Mouse (Mus musculus) heart, embryonic 16.5 days (tissue): ENCODE results near the gene Tcf15. TPM values are rescaled to one million over a fixed set of nuclear protein-coding genes. Genes with fewer than 3 reads are reported as not detected.

Experiments
- ATAC-seq: fragments of 200-750 bp; cut with Nextera tagmentation; replicated peaks from 2 replicates; pipeline ENCODE4 v1.8.0; 2017; ENCODE audit warnings: moderate number of reproducible peaks; ENCODE audit not compliant: insufficient read depth, low FRiP score; ENCODE audit errors: extremely low read depth
- H3K27ac ChIP-seq: fragments of 300-500 bp; sonication (generic); 2 replicates; pipeline ENCODE4 v1.5.1; 2014; ENCODE audit warnings: mild to moderate bottlenecking, low read length, control low read depth, moderate library complexity
- H3K27me3 ChIP-seq: fragments of 300-500 bp; sonication (generic); 2 replicates; pipeline ENCODE4 v1.6.1; 2014; ENCODE audit warnings: low read length, mixed read lengths; ENCODE audit not compliant: control insufficient read depth, insufficient read depth
- H3K36me3 ChIP-seq: fragments of 300-500 bp; sonication (generic); 2 replicates; pipeline ENCODE4 v1.6.1; 2014; ENCODE audit not compliant: control insufficient read depth, insufficient read depth
- H3K4me1 ChIP-seq: fragments of 300-500 bp; sonication (generic); 2 replicates; pipeline ENCODE4 v1.6.1; 2014; ENCODE audit warnings: low read length, mixed read lengths; ENCODE audit not compliant: control insufficient read depth, insufficient read depth
- H3K4me2 ChIP-seq: fragments of 300-500 bp; sonication (generic); 2 replicates; pipeline ENCODE4 v1.6.1; 2014; ENCODE audit warnings: low read depth, mild to moderate bottlenecking, control low read depth, low read length
- H3K4me3 ChIP-seq: fragments of 300-500 bp; sonication (generic); 2 replicates; pipeline ENCODE4 v1.5.1; 2014; ENCODE audit warnings: mild to moderate bottlenecking, control low read depth, low read length
- H3K9ac ChIP-seq: fragments of 300-500 bp; sonication (generic); 2 replicates; pipeline ENCODE4 v1.6.1; 2014; ENCODE audit warnings: low read length, control low read depth
- H3K9me3 ChIP-seq: fragments of 300-500 bp; sonication (generic); replicated peaks from 2 replicates; pipeline ENCODE4 v1.6.1; 2016; ENCODE audit warnings: low read length; ENCODE audit not compliant: control insufficient read depth
- WGBS: fragments of 180-500 bp; shearing (Covaris S2); extraction: QIAGEN DNeasy Blood & Tissue Kit; methylation state at CpG from one replicate; pipeline ENCODE4 v1.1.7; 2014; 5-methylcytosine and 5-hydroxymethylcytosine counted together
- polyA plus RNA-seq: library from polyadenylated mRNA; unstranded; fragments of >200 nt; fragmentation: Nextera tagmentation; extraction: Ambion mirVana; gene quantifications from 2 replicates; pipeline ENCODE4 v1.2.1, GENCODE M21; 2015

Tcf15 gene
- polyA plus RNA-seq, 1 experiment from 2014 or later, result 13.4 TPM

DNA sequence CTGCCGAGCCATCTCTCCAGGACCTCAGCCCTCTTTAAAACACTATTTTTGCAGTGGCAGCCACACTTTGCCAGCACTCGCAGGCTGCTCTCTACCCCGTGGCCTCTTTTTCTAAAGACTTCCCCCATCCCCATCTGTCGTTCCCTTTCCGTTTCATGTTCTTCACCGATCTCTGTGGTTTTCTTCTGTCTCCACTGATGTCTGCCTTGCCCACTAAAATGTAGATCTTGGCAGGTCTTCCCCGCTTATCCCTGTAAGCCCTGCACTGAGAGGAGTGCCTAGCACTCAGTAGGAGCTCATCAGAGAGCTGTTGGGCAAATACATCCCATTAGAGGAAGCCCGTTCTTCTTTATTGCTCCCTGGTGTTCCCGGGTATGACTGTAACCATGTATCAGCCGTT lies 30.4 kb upstream of the Tcf15 start:
- H3K27me3 ChIP-seq, result peaks cover 8% of the 10 kb centered on the region; the same call in 1 of the 2 replicates

DNA sequence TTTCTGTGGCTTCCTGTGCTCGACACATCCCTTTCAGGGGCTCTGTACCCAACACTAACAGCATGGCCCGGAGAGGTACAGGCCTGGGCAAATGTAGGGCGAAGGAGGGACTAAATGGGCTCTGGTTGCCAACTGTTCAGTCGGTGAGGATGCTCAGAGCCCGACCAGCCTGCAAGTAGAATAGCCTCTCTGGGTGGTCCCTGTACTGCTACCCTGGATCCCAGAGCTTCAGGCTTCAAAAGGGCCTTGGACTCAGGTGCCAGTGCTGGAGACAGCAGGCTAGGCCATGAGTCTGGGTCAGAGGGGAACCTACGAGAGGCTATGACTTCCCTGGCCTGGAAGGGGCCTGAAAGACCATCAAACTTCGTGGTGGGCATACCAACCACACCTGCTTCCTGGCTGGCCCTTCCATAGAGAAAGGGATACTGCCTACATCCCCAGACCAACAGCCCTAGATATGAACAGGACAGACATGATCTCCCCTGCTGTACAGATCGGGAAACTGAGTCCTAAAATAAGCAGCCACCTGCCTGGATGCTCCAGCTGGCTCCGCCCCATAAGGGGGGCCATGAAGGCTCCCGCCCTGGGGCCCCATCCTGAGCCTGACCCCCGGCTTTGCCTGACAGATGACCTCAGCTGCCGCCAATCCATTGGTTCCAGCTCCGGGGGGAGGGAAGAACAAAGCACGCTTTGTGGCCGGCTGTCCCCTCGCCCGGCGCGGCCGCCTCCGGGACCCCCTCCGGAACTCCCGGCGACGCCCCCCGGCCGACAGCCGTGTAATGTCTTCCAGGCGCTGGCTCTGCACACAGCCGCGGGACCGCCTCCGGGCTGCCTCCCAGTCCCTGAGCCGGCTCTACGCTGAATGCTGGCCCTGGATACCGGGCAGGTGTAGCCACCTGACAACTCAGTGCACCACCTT lies 29.0 kb upstream of the Tcf15 start:
- Histone ChIP-seq H3K4me3 (peak overlapping the region; percentile 9; the same call in 1 of the 2 replicates), H3K27me3 (peaks cover 8% of the 10 kb centered on the region; the same call in 1 of the 2 replicates), H3K36me3 (no peaks in the 10 kb centered on the region), H3K9ac (0 out of 2 replicates have a peak overlapping the region, but pooled peaks have one; percentile 5), H3K4me1 (peaks cover 6% of the 10 kb centered on the region; the same call in 1 of the 2 replicates), H3K27ac (no peak overlapping the region), H3K9me3 (no peaks in the 10 kb centered on the region), H3K4me2 (peak overlapping the region; percentile 48)
- ATAC-seq, result no peak; the same call in 1 of the 2 replicates
- 17% methylated on average over 36 of the region's 36 CpGs for WGBS

More for the DNA sequence above, 30.4 kb upstream of the Tcf15 start:
- ATAC-seq, result no peak
- no peak overlapping the region for H3K9ac ChIP-seq
- H3K9me3 ChIP-seq, result no peaks in the 10 kb centered on the region
- no peaks in the 10 kb centered on the region for H3K36me3 ChIP-seq
- H3K4me2 ChIP-seq, result no peak overlapping the region
- 59% methylated on average over 10 of the region's 10 CpGs for WGBS
- H3K27ac ChIP-seq, result no peak overlapping the region
- H3K4me1 ChIP-seq, result peaks cover 6% of the 10 kb centered on the region; the same call in 1 of the 2 replicates
- no peak overlapping the region for H3K4me3 ChIP-seq

DNA sequence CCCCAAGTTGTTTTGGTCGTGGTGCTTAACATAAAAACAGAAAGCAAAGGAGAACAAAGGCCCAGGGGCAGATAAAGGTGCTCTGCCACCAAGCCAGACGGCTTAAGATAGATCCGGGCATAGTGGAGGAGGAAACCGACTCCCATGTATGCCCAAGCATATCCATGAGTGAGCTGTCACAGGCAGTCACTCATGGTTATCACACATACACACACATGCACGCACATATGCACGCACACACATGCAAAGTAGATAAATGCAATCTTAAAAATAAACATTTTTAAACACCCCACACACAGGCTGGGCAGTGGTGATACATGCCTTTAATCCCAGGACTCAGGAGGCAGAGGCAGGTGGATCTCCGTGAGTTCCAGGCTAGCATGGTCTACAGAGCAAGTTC lies 25.7 kb upstream of the Tcf15 start:
- H3K9me3 ChIP-seq, result no peaks in the 10 kb centered on the region
- no peak overlapping the region for H3K9ac ChIP-seq
- peaks cover 6% of the 10 kb centered on the region; the same call in 1 of the 2 replicates for H3K4me1 ChIP-seq
- H3K36me3 ChIP-seq, result no peaks in the 10 kb centered on the region
- peaks cover 11% of the 10 kb centered on the region for H3K27me3 ChIP-seq
- no peak for ATAC-seq
- no peak overlapping the region for H3K4me3 ChIP-seq
- WGBS, result 73% methylated on average over 7 of the region's 7 CpGs
- H3K27ac ChIP-seq, result no peak overlapping the region
- H3K4me2 ChIP-seq, result no peak overlapping the region

DNA sequence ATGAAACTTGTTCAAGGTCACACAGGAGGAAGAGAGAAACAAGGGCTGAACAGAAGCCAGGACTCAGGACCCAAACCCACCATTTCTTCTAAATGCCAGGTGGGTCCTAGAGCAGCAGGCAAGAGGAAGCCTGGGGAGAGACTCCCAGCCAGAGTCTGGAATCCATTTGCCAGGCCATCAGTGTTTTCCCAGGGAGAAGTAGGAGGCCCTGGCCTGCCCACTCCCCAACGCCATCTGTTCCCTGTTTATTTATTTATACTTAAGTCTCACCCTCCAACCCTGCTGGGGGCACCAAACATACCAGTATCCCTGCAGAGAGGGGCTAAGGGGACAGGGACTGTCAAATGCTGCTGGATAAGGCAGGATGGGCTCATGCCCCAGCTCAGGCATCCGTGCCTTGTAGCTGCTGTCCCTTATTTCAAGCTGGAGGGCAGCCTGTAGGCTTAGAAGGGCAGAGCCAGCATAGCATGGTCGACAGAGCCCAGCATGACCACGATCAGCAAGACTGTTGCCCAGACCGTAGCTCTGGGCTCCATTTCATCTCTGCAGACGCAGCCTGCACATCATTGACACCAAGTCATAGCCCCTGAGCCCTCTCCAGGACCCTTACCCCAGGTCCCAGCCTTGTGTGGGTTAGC lies 24.0 kb upstream of the Tcf15 start:
- H3K4me3 ChIP-seq, result no peak overlapping the region
- H3K27me3 ChIP-seq, result peaks cover 7% of the 10 kb centered on the region
- H3K9ac ChIP-seq, result no peak overlapping the region
- H3K4me2 ChIP-seq, result no peak overlapping the region
- no peak overlapping the region for H3K27ac ChIP-seq
- no peak for ATAC-seq
- peaks cover 6% of the 10 kb centered on the region; the same call in 1 of the 2 replicates for H3K4me1 ChIP-seq
- no peaks in the 10 kb centered on the region for H3K9me3 ChIP-seq
- H3K36me3 ChIP-seq, result no peaks in the 10 kb centered on the region
- 42% methylated on average over 6 of the region's 6 CpGs for WGBS

DNA sequence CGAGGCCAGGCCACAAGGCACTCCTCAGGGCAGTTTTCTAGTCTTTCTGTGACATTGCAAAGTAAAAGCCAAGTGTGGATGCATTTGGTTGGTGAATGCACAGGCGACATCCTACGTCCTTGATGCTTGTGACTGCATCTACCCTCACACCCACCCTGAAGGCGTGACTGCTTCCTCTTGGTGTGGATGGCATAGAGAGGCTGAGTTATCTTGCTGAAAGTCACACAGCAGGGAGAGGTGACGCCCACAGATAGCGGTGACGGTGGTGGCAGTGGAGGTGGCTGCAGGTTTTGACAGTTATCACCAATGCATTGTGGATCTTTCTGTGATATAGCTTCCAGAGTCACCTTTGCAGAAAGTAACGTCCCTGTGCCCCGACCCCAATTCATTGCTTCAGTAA lies 20.5 kb upstream of the Tcf15 start:
- Histone ChIP-seq H3K36me3 (no peaks in the 10 kb centered on the region), H3K27me3 (peaks cover 3% of the 10 kb centered on the region), H3K4me3 (no peak overlapping the region), H3K4me2 (no peak overlapping the region), H3K4me1 (no peaks in the 10 kb centered on the region), H3K27ac (no peak overlapping the region), H3K9me3 (no peaks in the 10 kb centered on the region), H3K9ac (no peak overlapping the region)
- ATAC-seq, result no peak
- WGBS, result 42% methylated on average over 9 of the region's 9 CpGs

DNA sequence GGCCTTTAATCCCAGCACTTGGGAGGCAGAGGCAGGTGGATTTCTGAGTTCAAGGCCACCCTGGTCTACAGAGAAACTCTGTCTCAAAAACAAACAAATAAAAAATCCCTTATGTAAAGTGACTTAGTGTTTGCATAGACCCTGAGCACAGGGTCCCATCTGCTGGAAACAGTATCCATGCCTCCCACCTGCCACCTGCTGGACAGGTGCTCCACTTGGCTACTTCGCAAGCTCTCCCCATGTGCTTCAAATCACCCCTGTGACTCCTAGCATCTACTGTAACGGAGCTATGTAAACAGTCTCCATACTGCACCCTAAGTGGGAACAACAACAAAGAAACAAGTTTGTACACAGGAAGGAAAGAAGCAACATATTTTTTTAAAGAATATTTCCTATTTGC lies 14.8 kb upstream of the Tcf15 start:
- Histone ChIP-seq H3K4me3 (no peak overlapping the region), H3K27ac (no peak overlapping the region), H3K36me3 (no peaks in the 10 kb centered on the region), H3K27me3 (no peaks in the 10 kb centered on the region), H3K4me1 (no peaks in the 10 kb centered on the region), H3K9me3 (peaks cover 1% of the 10 kb centered on the region; the same call in 1 of the 2 replicates), H3K9ac (no peak overlapping the region), H3K4me2 (no peak overlapping the region)
- 54% methylated on average over 2 of the region's 2 CpGs for WGBS
- no peak for ATAC-seq

DNA sequence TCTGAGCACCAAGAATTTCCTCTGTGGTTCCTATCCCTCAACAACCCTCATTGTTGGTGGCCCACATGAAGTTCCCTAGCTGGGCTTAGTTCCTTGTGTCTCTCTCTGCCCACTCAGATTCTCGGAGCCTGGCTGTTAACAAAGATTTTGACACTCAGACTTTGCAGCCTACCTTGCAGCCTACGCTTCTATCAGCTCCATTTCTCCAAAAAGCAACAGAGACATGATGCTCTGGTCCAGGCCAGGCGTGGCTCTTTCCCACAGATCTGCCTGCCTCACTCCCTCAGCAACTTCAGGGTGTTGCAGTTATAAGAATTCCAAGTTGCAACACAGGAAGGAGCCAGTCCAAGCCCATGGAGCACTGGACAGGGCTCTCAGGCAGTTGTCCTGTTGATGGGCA lies 13.6 kb upstream of the Tcf15 start:
- Histone ChIP-seq H3K4me2 (no peak overlapping the region), H3K27me3 (no peaks in the 10 kb centered on the region), H3K9me3 (peaks cover 2% of the 10 kb centered on the region; the same call in 1 of the 2 replicates), H3K9ac (no peak overlapping the region), H3K36me3 (no peaks in the 10 kb centered on the region), H3K27ac (no peak overlapping the region), H3K4me3 (no peak overlapping the region), H3K4me1 (no peaks in the 10 kb centered on the region)
- no peak for ATAC-seq
- 58% methylated on average over 3 of the region's 3 CpGs for WGBS

DNA sequence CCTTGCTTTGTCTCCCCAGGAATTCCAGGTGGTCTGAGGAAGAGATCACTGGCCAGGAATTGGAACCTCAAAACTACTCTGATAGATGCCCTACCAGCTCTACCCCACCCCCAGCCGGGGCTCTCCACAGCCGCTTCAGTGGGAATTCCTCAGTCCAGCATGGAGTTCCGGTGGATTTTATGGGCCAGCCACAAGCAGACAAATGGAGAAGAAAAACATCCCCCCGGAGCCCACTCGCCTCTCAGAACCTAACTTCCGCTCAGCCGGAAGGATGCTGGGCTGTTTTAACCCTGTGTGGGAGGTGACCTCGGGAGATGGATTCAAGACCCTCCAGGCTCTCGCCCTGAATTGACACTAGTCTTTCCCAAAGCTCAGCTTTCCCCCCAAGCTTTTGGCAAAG lies 11.3 kb upstream of the Tcf15 start:
- WGBS, result 53% methylated on average over 9 of the region's 9 CpGs

DNA sequence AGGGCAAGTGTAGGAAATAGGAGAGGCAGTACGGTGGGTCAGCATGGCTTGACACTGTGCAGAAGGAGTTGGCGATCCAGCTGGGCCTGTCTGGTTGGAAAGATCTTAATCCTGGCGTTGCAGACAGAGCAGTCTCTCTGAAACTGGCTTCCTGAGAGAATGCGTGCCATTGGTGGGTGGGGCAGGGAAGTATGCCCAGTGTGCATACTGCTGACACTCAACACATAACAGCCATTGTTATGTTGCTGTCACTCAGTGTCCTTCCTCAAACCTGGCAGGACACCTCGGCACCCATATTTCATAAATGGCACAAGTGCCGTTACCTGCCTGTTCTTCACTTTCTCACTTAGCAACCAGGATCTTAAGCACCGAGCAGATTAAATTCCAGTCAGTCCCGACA lies 10.7 kb upstream of the Tcf15 start:
- no peak for ATAC-seq
- Histone ChIP-seq H3K4me1 (no peaks in the 10 kb centered on the region), H3K4me2 (no peak overlapping the region), H3K9ac (no peak overlapping the region), H3K27ac (no peak overlapping the region), H3K4me3 (no peak overlapping the region), H3K9me3 (peaks cover 2% of the 10 kb centered on the region; the same call in 1 of the 2 replicates), H3K36me3 (no peaks in the 10 kb centered on the region), H3K27me3 (no peaks in the 10 kb centered on the region)
- 48% methylated on average over 8 of the region's 8 CpGs for WGBS

More for the DNA sequence above, 11.3 kb upstream of the Tcf15 start:
- Histone ChIP-seq H3K4me2 (no peak overlapping the region), H3K9ac (no peak overlapping the region), H3K9me3 (peaks cover 2% of the 10 kb centered on the region; the same call in 1 of the 2 replicates), H3K4me1 (no peaks in the 10 kb centered on the region), H3K27me3 (no peaks in the 10 kb centered on the region), H3K27ac (no peak overlapping the region), H3K4me3 (no peak overlapping the region), H3K36me3 (no peaks in the 10 kb centered on the region)
- no peak for ATAC-seq
